Mouse (Mus musculus) erythroblast, embryonic 14.5 days (primary cell): ENCODE results near the gene Smpd3.

Experiments used
- GATA1 ChIP-seq: IDR thresholded peaks from 2 replicates; pipeline ENCODE4 v1.6.1; 2012; ENCODE audit warnings: low read length, inconsistent platforms, mixed read lengths
- TAL1 ChIP-seq: IDR thresholded peaks from 3 replicates; pipeline ENCODE4 v1.6.1; 2012; ENCODE audit warnings: low read length, inconsistent platforms, mixed read lengths

DNA sequence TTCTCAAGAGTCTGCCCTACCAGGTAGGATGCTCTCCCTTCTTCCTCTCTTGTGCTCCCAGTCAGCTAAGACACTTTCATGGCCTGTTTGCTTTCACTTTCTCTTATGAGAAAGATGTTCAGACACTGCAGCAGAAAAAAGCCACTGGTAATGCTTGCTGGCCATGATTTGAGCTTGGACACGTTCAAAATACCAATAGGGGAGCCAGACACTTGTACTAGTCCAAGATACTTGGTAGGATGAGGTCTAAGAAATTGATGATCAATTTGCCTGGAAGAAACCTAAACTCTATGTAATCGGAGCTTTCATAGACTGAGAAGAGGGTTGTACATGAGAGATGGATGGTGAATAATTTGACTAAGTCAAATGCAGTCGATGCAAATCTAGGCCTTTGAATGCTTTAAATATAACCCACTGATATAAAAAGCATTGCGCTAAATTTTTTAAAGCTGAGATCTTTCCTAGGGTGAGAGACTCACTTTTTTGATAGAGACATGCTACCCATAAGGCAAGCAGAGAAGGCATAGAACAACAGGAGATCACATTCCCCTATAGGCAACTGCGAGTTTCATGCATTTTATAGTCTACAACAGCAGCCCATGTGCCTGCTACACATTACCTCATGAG, 27.6 kb downstream of the Smpd3 start:
- TF ChIP-seq TAL1 (no peak), GATA1 (no peak)
